Mouse (Mus musculus) heart, adult 2 months (tissue): ENCODE data around the gene Stx3. TPM values are rescaled to one million over a fixed set of nuclear protein-coding genes. Genes with fewer than 3 reads are reported as not detected.
A peak's percentile ranks its signal among the peaks of the same experiment; 100 is the strongest.

Experiments
- DNase-seq, 2 experiments: peaks; one replicate each; pipeline ENCODE4 v3.0.0; 2021
- H3K27ac ChIP-seq: fragments of 200-600 bp; 2 replicates; pipeline ENCODE4 v1.8.1; 2022
- H3K27me3 ChIP-seq: fragments of 200-500 bp; 2 replicates; pipeline ENCODE4 v1.6.1; 2012; ENCODE audit warnings: mild to moderate bottlenecking, low read length, inconsistent platforms, mixed read lengths; ENCODE audit not compliant: control insufficient read depth, insufficient read depth
- H3K36me3 ChIP-seq: fragments of 200-500 bp; 2 replicates; pipeline ENCODE4 v1.6.1; 2012; ENCODE audit warnings: low read length, inconsistent platforms; ENCODE audit not compliant: control insufficient read depth, insufficient read depth
- H3K4me1 ChIP-seq: fragments of 200-500 bp; 2 replicates; pipeline ENCODE4 v1.6.1; 2011; ENCODE audit warnings: low read length; ENCODE audit not compliant: control insufficient read depth, insufficient read depth
- H3K4me3 ChIP-seq: fragments of 200-600 bp; 2 replicates; pipeline ENCODE4 v1.8.1; 2022
- H3K79me2 ChIP-seq: fragments of 200-500 bp; replicated peaks from 2 replicates; pipeline ENCODE4 v1.6.1; 2012; ENCODE audit warnings: mild to moderate bottlenecking, inconsistent platforms, low read length, moderate library complexity, mixed read lengths; ENCODE audit not compliant: control insufficient read depth, insufficient read depth
- H3K9ac ChIP-seq: fragments of 200-500 bp; 2 replicates; pipeline ENCODE4 v1.6.1; 2012; ENCODE audit warnings: low read depth, mild to moderate bottlenecking, control low read depth, inconsistent platforms, low read length, mixed read lengths
- CTCF ChIP-seq: fragments of 200-600 bp; IDR thresholded peaks from 2 replicates; pipeline ENCODE4 v1.8.1; 2022; ENCODE audit warnings: antibody characterized with exemption, mild to moderate bottlenecking, moderate library complexity
- EP300 ChIP-seq: fragments of 200-500 bp; IDR thresholded peaks from 2 replicates; pipeline ENCODE4 v1.6.1; 2011; ENCODE audit warnings: low read depth, low read length, control low read depth; ENCODE audit not compliant: insufficient read depth
- POLR2A ChIP-seq: fragments of 200-500 bp; IDR thresholded peaks from 2 replicates; pipeline ENCODE4 v1.6.1; 2011; ENCODE audit warnings: mild to moderate bottlenecking, low read depth, low read length, control low read depth; ENCODE audit not compliant: insufficient read depth
- WGBS: fragments of 180-500 bp; shearing (Covaris S2); methylation state at CpG from one replicate; pipeline ENCODE4 v1.1.7; 2018; 5-methylcytosine and 5-hydroxymethylcytosine counted together
- intact Hi-C: fragments of 180-260 bp; cut with DNase I; formaldehyde crosslinking; loops from one replicate; pipeline ENCODE4 v1.15.1; 2025
- long read RNA-seq: library from polyadenylated mRNA; stranded (forward); transcript quantifications from one replicate; pipeline ENCODE4 v2.0.0, GENCODE M21; 2021
- polyA plus RNA-seq: library from polyadenylated mRNA; depleted of rRNA; stranded (reverse); fragments of >200 nt; gene quantifications from 2 replicates; pipeline ENCODE4 v1.2.3, GENCODE M21; 2012; rRNA removed
- total RNA-seq, 2 experiments: library from RNA; stranded (reverse); gene quantifications; 2 replicates each; pipeline ENCODE4 v1.2.3; 2021

The Stx3 gene
- total RNA-seq (1 to 10 TPM; 3.6 to 3.9 TPM), polyA plus RNA-seq (3.9 and 6.1 TPM in 2 replicates)
- long read RNA-seq, transcript Stx3-202 (11 exons, 2,810 nt): major isoform, 9 of 10 reads
- long read RNA-seq, partial matches to known transcripts: 1 of 10 reads
- long read RNA-seq, other reads (novel, unspliced or antisense): 0 of 10 reads

DNA sequence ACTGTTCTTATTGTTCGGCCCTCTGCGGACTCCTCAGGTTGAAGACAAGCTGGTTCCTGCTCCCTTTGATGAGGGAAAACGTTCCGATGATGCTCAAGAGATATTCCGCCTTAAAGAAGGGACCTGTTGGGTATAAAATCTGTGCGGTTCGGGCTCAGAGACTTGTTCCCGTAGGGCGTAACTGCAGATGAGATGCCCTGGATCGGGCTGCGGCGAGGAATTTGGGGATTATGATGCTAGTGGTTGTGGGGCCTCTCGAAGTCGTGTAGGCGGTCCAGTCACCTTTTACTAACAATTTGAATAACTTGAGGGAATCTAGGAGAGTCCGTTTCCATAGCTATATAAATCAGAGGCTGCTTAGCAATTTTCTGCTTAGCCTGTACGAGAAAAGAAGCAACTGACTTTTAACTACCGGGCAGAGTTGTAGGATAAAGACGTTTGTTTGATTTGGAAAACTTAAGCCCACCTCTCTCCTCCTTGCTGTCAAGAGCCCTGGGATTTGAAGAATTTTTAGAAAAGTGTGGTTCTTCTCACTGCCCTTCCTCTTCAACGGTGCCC is at the start of gene Stx3:
Stx3 (minus strand) TSS at position 261 of the 558 bp plus-strand sequence.
- WGBS: under 1% methylated on average over 20 of the region's 20 CpGs
- Histone ChIP-seq H3K27ac (peak within 1 kb of the TSS; percentile 89), H3K9ac (peak within 1 kb of the TSS; percentile 94), H3K79me2 (no peaks in the 10 kb centered on the region), H3K4me3 (peak within 1 kb of the TSS; percentile 65), H3K27me3 (no peaks in the 10 kb centered on the region), H3K36me3 (no peaks in the 10 kb centered on the region), H3K4me1 (peaks cover 3% of the 10 kb centered on the region)
- DNase-seq: no peak
- intact Hi-C loops: loop anchor here (2.0 to 10.0 kb wide), 2 partner anchors 14 to 186 kb away; no protein-coding TSS in a partner anchor
- no peak for TF ChIP-seq POLR2A
- TF ChIP-seq CTCF: no peak
- TF ChIP-seq EP300: no peak

GRCm38 (mm10) chr19:11867837-11868236 is 48.6 kb upstream of the Stx3 start:
- Histone ChIP-seq H3K79me2 (no peaks in the 10 kb centered on the region), H3K4me3 (no peak overlapping the region), H3K27ac (no peak overlapping the region), H3K4me1 (no peaks in the 10 kb centered on the region), H3K27me3 (no peaks in the 10 kb centered on the region), H3K9ac (no peak overlapping the region), H3K36me3 (no peaks in the 10 kb centered on the region)
- DNase-seq: no peak
- TF ChIP-seq EP300 (no peak), POLR2A (no peak), CTCF (no peak)
- intact Hi-C loops: no loop called here
- 81% methylated on average over 2 of the region's 2 CpGs for WGBS

DNA sequence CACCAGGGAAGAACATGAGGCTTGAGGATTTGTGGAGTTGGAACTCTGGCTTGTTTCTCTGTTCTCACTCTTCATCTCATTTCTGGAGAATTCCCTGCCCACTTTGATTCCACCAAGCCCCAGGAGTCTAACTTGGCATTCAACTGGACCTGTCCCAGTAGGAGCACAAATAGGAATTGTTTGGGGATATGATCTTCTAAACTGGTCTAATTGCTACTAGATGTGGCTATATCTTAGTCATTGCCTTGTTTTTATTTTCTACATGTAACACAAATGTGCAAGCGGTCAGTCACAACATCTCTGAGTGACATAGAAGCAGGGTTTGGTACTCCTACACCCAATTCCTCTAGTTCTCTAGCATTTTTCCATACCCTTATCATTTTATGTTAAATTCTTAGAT is 41.8 kb upstream of the Stx3 start, which contains the start of gene Olfr1418:
Olfr1418 (minus strand) TSS at position 101 of the 400 bp plus-strand sequence.
- H3K79me2 ChIP-seq: no peaks in the 10 kb centered on the region
- 88% methylated on average over 1 of the region's 1 CpGs for WGBS
- no peak for TF ChIP-seq POLR2A
- no peak for TF ChIP-seq EP300
- no peak for TF ChIP-seq CTCF
- no peaks in the 10 kb centered on the region for H3K4me1 ChIP-seq
- H3K27me3 ChIP-seq: no peaks in the 10 kb centered on the region
- H3K27ac ChIP-seq: no peak within 1 kb of the TSS
- no peak within 1 kb of the TSS for H3K9ac ChIP-seq
- intact Hi-C loops: no loop called here
- H3K36me3 ChIP-seq: no peaks in the 10 kb centered on the region
- no peak within 1 kb of the TSS for H3K4me3 ChIP-seq
- no peak for DNase-seq

- Histone ChIP-seq H3K27ac (no peak overlapping the region), H3K4me3 (no peak overlapping the region), H3K27me3 (no peaks in the 10 kb centered on the region), H3K4me1 (no peaks in the 10 kb centered on the region), H3K36me3 (no peaks in the 10 kb centered on the region), H3K9ac (no peak overlapping the region), H3K79me2 (no peaks in the 10 kb centered on the region)
- TF ChIP-seq CTCF (no peak), POLR2A (no peak), EP300 (no peak)
- intact Hi-C loops: no loop called here
- no peak for DNase-seq
- WGBS: 63% methylated on average over 6 of the region's 6 CpGs
These were observed 37.3 kb upstream of the Stx3 start for GRCm38 (mm10) chr19:11856506-11856905.

- TF ChIP-seq EP300 (no peak), CTCF (no peak)
- DNase-seq: no peak
- Histone ChIP-seq H3K4me3 (no peak overlapping the region), H3K36me3 (no peaks in the 10 kb centered on the region), H3K27ac (no peak overlapping the region), H3K27me3 (no peaks in the 10 kb centered on the region), H3K4me1 (no peaks in the 10 kb centered on the region), H3K79me2 (no peaks in the 10 kb centered on the region), H3K9ac (no peak overlapping the region)
- WGBS: 87% methylated on average over 2 of the region's 2 CpGs
- intact Hi-C loops: no loop called here
These were observed 35.6 kb upstream of the Stx3 start for GRCm38 (mm10) chr19:11854821-11855220.

GRCm38 (mm10) chr19:11852652-11853051 is 33.4 kb upstream of the Stx3 start:
- H3K9ac ChIP-seq: no peak overlapping the region
- TF ChIP-seq EP300 (no peak), CTCF (no peak), POLR2A (no peak)
- WGBS: 20% methylated on average over 4 of the region's 4 CpGs
- no peak overlapping the region for H3K27ac ChIP-seq
- H3K79me2 ChIP-seq: no peaks in the 10 kb centered on the region
- no peak overlapping the region for H3K4me3 ChIP-seq
- H3K4me1 ChIP-seq: no peaks in the 10 kb centered on the region
- no peaks in the 10 kb centered on the region for H3K27me3 ChIP-seq
- no peak for DNase-seq
- no peaks in the 10 kb centered on the region for H3K36me3 ChIP-seq
- intact Hi-C loops: no loop called here
